Mouse (Mus musculus): ENCODE results near the gene Hepacam.

Gene Hepacam

GRCm38 (mm10) chr9:37367301-37368080, at the start of gene Hepacam:
Hepacam (plus strand) TSS chr9:37367351.
- DNase-seq = no peak

GRCm38 (mm10) chr9:37329456-37329855, 37.7 kb upstream of the Hepacam start:
- DNase-seq = peak; percentile 29

- no peak for DNase-seq
Measured at GRCm38 (mm10) chr9:37345406-37345805, 21.7 kb upstream of the Hepacam start.

- no peak for DNase-seq
Measured at GRCm38 (mm10) chr9:37347184-37347987, 19.8 kb upstream of the Hepacam start.

- peak; percentile 97 for DNase-seq
Measured at GRCm38 (mm10) chr9:37347988-37348642, 19.0 kb upstream of the Hepacam start, which contains the start of gene Ccdc15. Ccdc15 (minus strand) TSS chr9:37348432.

- DNase-seq = no peak
Measured at GRCm38 (mm10) chr9:37349050-37349449, 18.1 kb upstream of the Hepacam start.

- DNase-seq = no peak
Measured at GRCm38 (mm10) chr9:37351266-37351665, 15.9 kb upstream of the Hepacam start.

GRCm38 (mm10) chr9:37354485-37354884, 12.7 kb upstream of the Hepacam start:
- no peak for DNase-seq

GRCm38 (mm10) chr9:37358713-37359330, 8.3 kb upstream of the Hepacam start:
- no peak for DNase-seq

GRCm38 (mm10) chr9:37359331-37360220, 7.6 kb upstream of the Hepacam start:
- peak; percentile 24 for DNase-seq

- DNase-seq = peak; percentile 56
Measured at GRCm38 (mm10) chr9:37362084-37362483, 5.1 kb upstream of the Hepacam start.

- no peak for DNase-seq
Measured at GRCm38 (mm10) chr9:37362881-37363280, 4.3 kb upstream of the Hepacam start.

GRCm38 (mm10) chr9:37363551-37363950, 3.6 kb upstream of the Hepacam start:
- no peak for DNase-seq

GRCm38 (mm10) chr9:37364392-37364791, 2.8 kb upstream of the Hepacam start:
- no peak for DNase-seq

- DNase-seq = peak; percentile 45
Measured at GRCm38 (mm10) chr9:37365706-37366105, 1.4 kb upstream of the Hepacam start.

- DNase-seq = peak; percentile 14
Measured at GRCm38 (mm10) chr9:37368081-37368830, 1.1 kb downstream of the Hepacam start.

GRCm38 (mm10) chr9:37368860-37369259, 1.7 kb downstream of the Hepacam start:
- peak; percentile 67 for DNase-seq

GRCm38 (mm10) chr9:37371232-37371801, 4.2 kb downstream of the Hepacam start:
- DNase-seq = peak; percentile 16

GRCm38 (mm10) chr9:37375718-37376117, 8.6 kb downstream of the Hepacam start:
- DNase-seq = no peak

GRCm38 (mm10) chr9:37383161-37383560, 16.0 kb downstream of the Hepacam start:
- no peak for DNase-seq

Measured in kidney, adult 9 months (tissue).